Mouse (Mus musculus): ENCODE measurements around the gene Slc38a9.

The Slc38a9 gene

DNA sequence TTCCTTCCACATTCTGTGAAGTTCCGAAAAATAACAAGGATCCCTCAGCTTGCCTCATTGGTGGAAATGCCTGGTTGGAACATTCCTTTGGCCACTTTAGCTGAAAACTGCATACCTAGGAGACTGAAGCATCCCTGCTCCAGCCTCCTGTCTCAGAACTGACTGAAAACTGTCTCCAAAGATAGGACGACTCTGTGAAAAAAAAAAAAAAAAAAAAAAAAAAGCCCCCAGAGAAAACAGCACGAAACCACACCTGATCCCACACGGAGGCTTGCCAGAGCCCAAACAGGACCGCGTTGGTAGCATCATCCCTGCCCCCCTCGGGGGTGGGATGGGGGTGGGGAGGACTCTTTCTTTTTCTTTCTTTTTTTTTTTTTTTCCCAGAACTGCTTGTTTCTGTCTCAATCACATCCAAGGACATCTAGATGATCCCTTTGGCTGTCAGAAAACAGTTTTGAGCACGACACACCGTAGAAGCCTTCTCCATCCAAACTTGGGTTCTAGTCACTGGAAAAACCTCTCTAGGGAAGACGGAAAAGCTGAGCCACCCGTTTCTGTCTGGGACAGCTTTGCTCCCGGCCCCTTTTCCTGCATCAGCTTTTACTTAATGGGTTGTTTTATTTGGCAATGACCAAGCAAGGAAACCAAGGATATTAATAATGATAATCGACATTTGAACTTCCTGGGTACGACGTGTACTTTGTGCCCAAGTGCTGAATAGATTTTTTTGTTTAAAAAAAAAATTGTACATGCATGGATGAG lies 111.1 kb downstream of the Slc38a9 start:
- peak; percentile 41 for DNase-seq

DNA sequence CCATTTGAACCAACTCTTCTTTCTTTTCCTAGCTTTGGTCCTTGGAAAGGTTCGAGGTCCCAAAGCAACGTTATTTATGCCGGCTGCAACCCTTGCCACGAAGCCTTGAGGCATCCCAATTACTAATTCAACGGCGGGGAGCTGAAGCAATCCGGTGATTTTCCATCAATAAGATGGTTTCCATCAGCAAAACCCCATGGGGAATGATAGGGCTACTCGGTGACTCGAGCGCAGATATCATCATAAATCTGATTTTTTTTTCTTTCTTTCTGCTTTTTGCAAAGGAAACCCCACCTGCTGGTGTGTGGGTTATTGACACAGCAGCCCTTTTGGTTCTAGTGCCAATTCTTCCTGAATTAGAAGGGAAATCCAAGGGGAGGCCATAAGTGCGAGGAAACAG lies 111.7 kb downstream of the Slc38a9 start:
- no peak for DNase-seq

DNA sequence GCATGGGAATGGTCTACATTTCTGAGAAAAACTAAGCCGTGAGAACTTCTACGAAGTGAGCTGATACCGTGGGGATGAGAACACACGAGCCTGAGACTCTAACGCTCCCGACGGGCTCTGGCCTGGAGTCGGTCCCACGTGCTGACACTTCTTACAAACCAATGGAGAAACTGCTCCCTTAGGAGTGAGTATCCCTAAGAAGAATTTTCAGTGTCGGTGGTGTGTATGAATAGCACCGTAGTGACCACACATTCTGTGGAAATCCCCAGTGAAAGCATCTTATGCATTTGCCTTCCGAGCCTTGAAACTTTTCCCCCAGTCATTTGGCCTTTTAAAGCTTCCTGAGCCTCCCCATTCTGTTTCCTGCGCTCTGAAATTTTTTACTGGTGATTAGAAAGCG lies 112.3 kb downstream of the Slc38a9 start:
- DNase-seq: no peak

DNA sequence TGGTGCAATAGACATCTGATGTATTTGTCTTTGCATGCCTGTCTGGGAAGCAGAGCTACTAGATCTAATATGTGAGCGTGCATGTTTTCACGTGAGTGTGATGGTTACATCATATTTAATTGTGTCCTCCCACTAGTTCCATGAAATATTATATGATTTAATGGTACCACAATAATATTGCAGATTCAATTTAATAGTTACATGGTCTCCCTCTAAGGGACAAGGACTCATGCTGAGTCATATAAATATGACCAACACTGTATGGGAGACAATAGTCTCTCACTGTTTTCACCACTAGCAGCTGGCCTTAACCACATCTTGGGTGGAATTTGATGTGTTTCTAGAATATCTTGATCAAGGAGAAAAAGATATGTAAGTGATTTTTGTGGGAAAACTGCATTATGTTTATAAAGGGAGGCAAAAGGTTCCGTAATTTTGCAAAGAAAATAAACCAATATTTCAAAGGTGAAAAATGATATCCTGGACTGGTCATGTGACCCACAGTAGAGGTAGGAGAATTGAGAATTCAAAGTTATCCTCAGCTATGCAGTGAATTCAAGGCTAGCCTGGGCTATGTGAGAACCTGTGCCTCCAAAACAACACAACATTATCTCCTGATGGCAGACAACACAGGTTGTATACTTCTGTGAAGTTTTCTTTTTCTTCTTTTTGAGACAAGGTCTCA lies 113.6 kb downstream of the Slc38a9 start:
- DNase-seq: no peak

DNA sequence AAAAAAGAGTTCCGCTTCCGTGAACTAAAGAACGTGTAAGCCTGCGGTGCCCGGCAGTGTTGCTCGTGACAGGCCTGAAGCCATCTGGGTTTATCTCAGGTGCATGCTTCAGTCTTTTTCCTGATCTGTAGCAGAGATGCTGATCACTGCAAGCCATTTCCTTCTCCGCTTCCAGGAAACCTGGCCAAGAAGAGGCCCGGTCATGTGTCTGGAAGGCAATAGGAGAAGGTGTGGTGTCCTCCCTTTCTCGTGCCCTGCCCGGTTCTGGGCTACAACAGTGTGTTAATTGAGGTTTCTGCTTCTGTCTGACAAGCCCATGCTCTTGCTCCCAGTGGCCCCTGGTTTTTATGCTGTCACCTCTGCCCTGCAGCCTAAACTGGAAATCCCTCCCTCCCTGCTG lies 115.3 kb downstream of the Slc38a9 start:
- DNase-seq: no peak

DNA sequence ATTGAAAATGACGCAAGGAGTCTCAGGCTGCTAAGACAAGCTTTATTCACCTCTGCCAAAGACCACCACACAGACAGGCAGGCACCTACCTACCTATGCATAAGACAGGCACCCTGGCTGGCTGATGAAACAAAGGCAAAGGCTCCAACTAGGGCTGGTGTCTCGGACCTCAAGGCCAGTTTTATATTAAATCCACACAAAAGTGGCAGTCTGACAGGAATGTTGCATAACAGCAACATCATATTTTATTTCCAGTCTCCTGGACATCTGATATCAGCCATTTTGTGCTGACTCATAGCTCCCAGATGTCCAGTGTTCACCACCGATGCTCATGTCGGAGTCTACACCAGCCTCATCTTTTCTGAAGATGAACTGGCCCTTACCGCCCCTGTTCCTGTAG lies 117.9 kb downstream of the Slc38a9 start:
- DNase-seq: no peak

DNA sequence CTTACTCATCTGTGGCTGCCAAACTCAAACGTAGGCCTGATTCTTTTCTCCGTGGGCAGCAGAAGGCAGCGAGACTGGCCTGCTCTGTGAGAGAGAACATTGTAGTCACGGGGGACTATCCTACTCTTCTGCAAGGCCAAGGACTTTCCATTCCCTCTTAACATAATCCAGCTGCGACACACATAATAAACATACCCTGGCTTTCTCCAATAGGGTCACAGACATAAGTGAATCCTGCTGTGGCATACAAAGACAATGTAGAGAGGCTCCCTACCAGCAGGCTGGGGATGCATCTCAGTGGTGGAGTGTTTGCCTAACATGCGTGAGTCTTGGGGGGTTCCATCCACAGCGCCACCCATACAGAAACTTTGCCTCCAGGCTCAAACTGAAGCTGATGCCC lies 124.8 kb downstream of the Slc38a9 start:
- DNase-seq: no peak

DNA sequence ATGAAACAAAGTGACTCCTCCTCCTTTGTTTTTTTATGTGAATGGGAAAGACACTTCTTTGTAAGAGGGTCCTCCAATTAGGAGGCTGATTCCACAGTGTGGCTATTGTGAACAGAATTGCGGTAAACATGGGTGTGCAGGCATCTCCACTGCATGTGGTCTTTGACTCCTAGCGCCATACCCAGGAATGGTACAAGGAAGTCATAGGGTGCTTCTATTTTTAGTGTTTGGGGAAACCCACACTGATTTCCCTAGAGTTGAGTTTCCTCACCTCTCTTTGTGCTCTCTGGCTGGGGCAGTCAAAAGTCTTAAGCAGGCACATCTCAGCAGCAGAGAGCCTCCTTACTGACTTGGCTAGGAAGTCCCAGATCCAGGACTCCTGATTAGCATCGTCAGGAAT lies 125.6 kb downstream of the Slc38a9 start:
- no peak for DNase-seq

DNA sequence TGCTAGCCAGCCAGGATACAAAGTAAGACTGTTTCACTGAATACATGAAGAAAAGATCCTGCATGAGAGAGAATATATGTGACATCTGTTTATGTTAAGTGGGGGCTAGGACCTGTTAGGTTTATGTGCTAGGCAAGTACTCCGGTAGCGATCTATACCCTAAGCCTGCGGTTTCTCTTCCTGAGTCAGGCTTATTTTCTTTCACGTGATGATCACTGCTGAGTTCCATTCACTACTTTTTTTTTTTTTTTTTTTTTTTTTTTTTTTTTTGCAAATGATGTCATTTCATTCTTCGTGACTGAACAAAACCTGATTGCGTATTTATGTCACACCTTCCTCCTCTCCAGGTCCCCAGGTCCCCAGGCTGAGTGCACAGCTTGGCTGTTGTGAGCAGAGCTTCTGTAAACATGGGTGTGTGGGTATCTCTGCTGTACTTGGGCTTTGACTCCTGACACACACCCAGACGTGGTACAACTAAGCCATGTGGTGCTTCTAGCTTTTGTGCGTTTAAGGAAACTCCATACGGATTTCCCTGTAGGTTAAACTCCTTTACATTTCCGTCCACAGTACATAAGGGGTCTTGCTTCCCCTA lies 126.5 kb downstream of the Slc38a9 start:
- DNase-seq: no peak
